29 mouse cellular contexts compared by ENCODE assay signal in the genomic region with DNA sequence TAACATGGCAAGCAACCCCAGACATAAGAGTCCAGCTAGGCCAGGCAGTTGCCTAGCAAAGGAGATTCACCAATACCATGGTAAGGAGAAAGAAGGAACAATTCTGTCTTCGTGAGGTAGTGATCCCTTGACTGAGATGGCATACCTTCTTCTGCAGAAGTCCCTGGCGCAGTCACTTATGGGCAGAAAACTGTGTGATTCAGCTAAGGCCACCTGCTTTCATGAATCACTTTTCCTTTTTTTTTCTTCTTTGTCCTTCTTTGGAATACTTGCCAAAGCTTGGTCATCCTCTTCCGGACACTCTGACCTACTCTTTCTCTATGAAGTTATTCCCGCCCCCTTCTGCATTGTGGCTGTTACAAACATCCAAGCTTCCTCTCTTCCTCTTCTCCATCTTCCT. TPM values are rescaled to one million over a fixed set of nuclear protein-coding genes. Genes with fewer than 3 reads are reported as not detected.
DNase-seq lines count a peak whose midpoint lies in the region; ATAC-seq and TF ChIP-seq lines count a peak whose summit lies in the region.
"Had no signal": no experiment of that assay in that cellular context is flagged by ENCODE, and none has a peak within 500 bp of the region (broad histone marks: within the 10 kb centered on the region; RNA-seq: fewer than 3 reads in every experiment).

No protein-coding gene starts in this region.

- no peaks in the 10 kb centered on the region; the same call in 1 of the 2 replicates for H3K36me3 ChIP-seq in heart, adult 2 months (ENCODE audit: control insufficient read depth, insufficient read depth, low read length)
- H3K36me3 ChIP-seq in heart, postnatal 0 days (replicated peaks; ENCODE audit: control insufficient read depth, insufficient read depth, low read length) = no peaks in the 10 kb centered on the region
- H3K36me3 ChIP-seq in midbrain, embryonic 15.5 days (replicated peaks) = no peaks in the 10 kb centered on the region
- H3K36me3 ChIP-seq: embryonic facial prominence, embryonic 12.5 days; heart, embryonic 10.5 days; hindbrain, embryonic 10.5 days; hindbrain, embryonic 15.5 days had no signal

- no peaks in the 10 kb centered on the region for H3K9me3 ChIP-seq in heart, postnatal 0 days (replicated peaks; ENCODE audit: control insufficient read depth, low read length)
- no peaks in the 10 kb centered on the region for H3K9me3 ChIP-seq in midbrain, embryonic 15.5 days
- H3K9me3 ChIP-seq: embryonic facial prominence, embryonic 12.5 days; heart, embryonic 10.5 days; hindbrain, embryonic 10.5 days; hindbrain, embryonic 15.5 days had no signal

- no peak overlapping the region for H3K4me3 ChIP-seq in heart, adult 2 months
- no peak overlapping the region for H3K4me3 ChIP-seq in heart, postnatal 0 days (ENCODE audit: low read depth, low read length)
- no peak overlapping the region for H3K4me3 ChIP-seq in midbrain, embryonic 15.5 days
- H3K4me3 ChIP-seq: embryonic facial prominence, embryonic 12.5 days; heart, embryonic 10.5 days; hindbrain, embryonic 10.5 days; hindbrain, embryonic 15.5 days had no signal

- no peak for DNase-seq in heart, adult 2 months
- no peak for DNase-seq in heart, postnatal 36 days
- peak; percentile 20 for DNase-seq in heart, postnatal 0 days (ENCODE audit: low spot score)
- no peak for DNase-seq in heart, postnatal 14 days
- DNase-seq in lung, postnatal 10 days = peak; percentile 35
- DNase-seq in lung, adult 18-20 months = no peak
- DNase-seq in layer of hippocampus, postnatal 36 days = no peak
- DNase-seq: adrenal gland, adult 8-10 months; cerebellum, adult 11 months; cerebellum, adult 9-10 months; embryo, embryonic 11 days; kidney, adult 11 months; kidney, postnatal 14 days; layer of hippocampus, adult 9-11 months; liver; right cerebral cortex, adult 18-20 months; spleen, adult 18-20 months; thymus, postnatal 14 days had no signal

- H3K79me2 ChIP-seq in heart, adult 2 months (replicated peaks; ENCODE audit: control insufficient read depth, insufficient read depth, low read length) = no peaks in the 10 kb centered on the region

- peak overlapping the region; percentile 59 for H3K27ac ChIP-seq in heart, adult 2 months
- peak overlapping the region; percentile 71 for H3K27ac ChIP-seq in heart, postnatal 0 days (ENCODE audit: low read depth)
- H3K27ac ChIP-seq in midbrain, embryonic 15.5 days = no peak overlapping the region
- H3K27ac ChIP-seq: embryonic facial prominence, embryonic 12.5 days; heart, embryonic 10.5 days; hindbrain, embryonic 10.5 days; hindbrain, embryonic 15.5 days; liver, embryonic 14.5 days had no signal

- TF ChIP-seq POLR2A in heart, adult 2 months (IDR thresholded peaks at IDR 0.05; ENCODE audit: insufficient read depth, low read depth, low read length) = no peak

- peaks cover 20% of the 10 kb centered on the region for H3K4me1 ChIP-seq in heart, adult 2 months (ENCODE audit: control insufficient read depth, insufficient read depth, low read length)
- H3K4me1 ChIP-seq in heart, postnatal 0 days (ENCODE audit: control insufficient read depth, insufficient read depth) = no peaks in the 10 kb centered on the region
- no peaks in the 10 kb centered on the region for H3K4me1 ChIP-seq in midbrain, embryonic 15.5 days
- H3K4me1 ChIP-seq: embryonic facial prominence, embryonic 12.5 days; hindbrain, embryonic 15.5 days had no signal

- no peak for TF ChIP-seq CTCF in heart, adult 2 months (IDR thresholded peaks at IDR 0.05)
- TF ChIP-seq CTCF in heart, postnatal 0 days (IDR thresholded peaks at IDR 0.05; ENCODE audit: low read depth) = no peak

- ATAC-seq in heart, postnatal 0 days (ENCODE audit: insufficient read depth, low read depth) = no peak
- no peak for ATAC-seq in midbrain, embryonic 15.5 days (replicated peaks)
- ATAC-seq: activated CD4-positive, CD25-positive, alpha-beta regulatory T cell, adult 4 months; CD4-positive, CD25-positive, alpha-beta regulatory T cell, adult 4 months; forebrain, embryonic 14.5 days; inflammation-experienced regulatory T-cells, adult 6 months; midbrain, embryonic 16.5 days had no signal

- no peak overlapping the region for H3K4me2 ChIP-seq in heart, postnatal 0 days (ENCODE audit: low read depth, low read length)
- no peak overlapping the region for H3K4me2 ChIP-seq in midbrain, embryonic 15.5 days
- H3K4me2 ChIP-seq: embryonic facial prominence, embryonic 12.5 days; hindbrain, embryonic 15.5 days had no signal

- H3K27me3 ChIP-seq in heart, adult 2 months (ENCODE audit: control insufficient read depth, insufficient read depth, low read length) = no peaks in the 10 kb centered on the region
- H3K27me3 ChIP-seq in heart, postnatal 0 days (ENCODE audit: control insufficient read depth, insufficient read depth, low read length) = no peaks in the 10 kb centered on the region
- no peaks in the 10 kb centered on the region for H3K27me3 ChIP-seq in midbrain, embryonic 15.5 days (replicated peaks)
- H3K27me3 ChIP-seq: embryonic facial prominence, embryonic 12.5 days; hindbrain, embryonic 15.5 days had no signal

- 54% methylated on average over 4 of the region's 4 CpGs for WGBS in heart, adult 2 months
- WGBS in heart, postnatal 0 days = 63% methylated on average over 4 of the region's 4 CpGs
- 87% methylated on average over 4 of the region's 4 CpGs for WGBS in midbrain, embryonic 15.5 days

- H3K9ac ChIP-seq in heart, adult 2 months (ENCODE audit: low read depth, low read length) = no peak overlapping the region
- H3K9ac ChIP-seq in heart, postnatal 0 days (replicated peaks; ENCODE audit: low read depth, low read length) = no peak overlapping the region
- H3K9ac ChIP-seq in midbrain, embryonic 15.5 days = no peak overlapping the region
- H3K9ac ChIP-seq: embryonic facial prominence, embryonic 12.5 days; hindbrain, embryonic 15.5 days; liver, embryonic 14.5 days had no signal

- TF ChIP-seq EP300 in heart, adult 2 months (IDR thresholded peaks at IDR 0.05; ENCODE audit: insufficient read depth, low read depth, low read length) = no peak
- TF ChIP-seq EP300 in heart, postnatal 0 days (IDR thresholded peaks at IDR 0.05; ENCODE audit: low read depth) = no peak

- intact Hi-C loops in heart, adult 2 months (cut with DNase I) = no loop called here
- intact Hi-C loops in heart, postnatal 36 days (cut with DNase I) = no loop called here
- intact Hi-C loops in heart, postnatal 14 days (cut with DNase I) = no loop called here

RNA-seq across cellular contexts. Expression of a gene that starts 8.5 kb away (rescaled TPM):
- 10 to 100 TPM; 17.1 to 18.1 TPM for total RNA-seq in heart, adult 2 months (2021)
- polyA plus RNA-seq in heart, adult 2 months (2012; rRNA removed) = 8.9 and 12.7 TPM in 2 replicates
- total RNA-seq in heart, postnatal 36 days (2021) = 10 to 100 TPM; 16.9 to 17.5 TPM
- total RNA-seq in heart, postnatal 0 days (2014; rRNA removed; ENCODE audit: low replicate concordance) = 7.6 and 9.1 TPM in 2 replicates
- 3.5 and 3.8 TPM in 2 replicates for polyA plus RNA-seq in heart, postnatal 0 days (2015; fragmentation: Nextera tagmentation; extraction: Ambion mirVana)
- 10 to 100 TPM; 17.1 to 18.0 TPM for total RNA-seq in heart, postnatal 14 days (2021)
- 10 to 100 TPM; 38.5 to 40.9 TPM for total RNA-seq in layer of hippocampus, postnatal 36 days (2021)
- polyA plus RNA-seq in midbrain, embryonic 15.5 days (2015; fragmentation: Nextera tagmentation; extraction: Ambion mirVana) = 11.4 and 11.8 TPM in 2 replicates

Comparison
In these comparisons a context has a peak if more than half of its experiments do, and no peak if none do; other contexts are left out.
1. DNase-seq: peak in heart, postnatal 0 days (single experiment) and lung, postnatal 10 days (single experiment); none in heart, adult 2 months (0 of 2), heart, postnatal 36 days (0 of 2), heart, postnatal 14 days (0 of 2), lung, adult 18-20 months (0 of 2) and layer of hippocampus, postnatal 36 days (0 of 2).